Mouse (Mus musculus): ENCODE data around the gene Shisa5.

Shisa5 gene

GRCm38 (mm10) chr9:109053851-109054250, 15.5 kb downstream of the Shisa5 start:
- DNase-seq (ENCODE audit: low read depth, low spot score), result no peak

GRCm38 (mm10) chr9:109054712-109055111, 16.3 kb downstream of the Shisa5 start:
- DNase-seq (ENCODE audit: low read depth, low spot score), result peak; percentile 86

DNA sequence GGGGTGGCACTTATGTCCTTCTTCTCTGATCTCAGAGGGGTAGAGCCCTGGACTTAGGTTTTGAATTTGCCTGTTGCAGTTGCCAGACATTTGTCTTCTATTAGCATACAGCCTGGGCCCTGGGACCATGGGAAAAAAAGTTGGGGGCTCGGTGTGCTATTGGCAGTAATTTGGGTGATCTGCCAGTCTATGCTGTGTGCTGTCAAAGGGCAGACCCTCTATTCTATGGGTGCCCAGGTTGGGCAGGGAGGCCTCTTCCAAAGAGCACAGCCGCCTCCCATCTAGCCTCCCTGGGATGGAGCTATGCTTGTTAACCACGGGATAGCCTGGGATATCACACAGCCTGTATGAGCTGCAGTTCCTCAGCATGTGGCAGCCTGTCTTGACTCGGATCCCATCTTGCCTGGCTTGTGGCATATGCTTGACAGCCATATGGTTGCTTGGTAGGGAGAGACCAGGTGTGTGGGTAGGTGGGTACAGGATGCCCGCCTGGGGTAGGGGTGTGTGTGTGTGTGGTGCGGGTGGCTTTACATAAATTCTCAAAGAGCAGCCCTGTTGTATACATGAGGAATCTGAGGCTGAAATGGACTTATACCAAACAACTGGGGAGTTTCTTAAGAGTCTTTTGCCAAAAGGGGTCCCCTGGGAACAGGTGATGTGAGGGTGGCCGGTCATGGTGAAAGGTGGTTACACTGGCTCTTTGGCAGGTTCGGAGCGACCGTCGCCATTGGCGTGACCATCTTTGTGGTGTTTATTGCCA, 17.1 kb downstream of the Shisa5 start:
- no peak for DNase-seq (ENCODE audit: low read depth, low spot score)

- DNase-seq (ENCODE audit: low read depth, low spot score), result no peak
These were observed 17.8 kb downstream of the Shisa5 start for GRCm38 (mm10) chr9:109056081-109056690.

GRCm38 (mm10) chr9:109056916-109057315, 18.6 kb downstream of the Shisa5 start:
- DNase-seq (ENCODE audit: low read depth, low spot score), result no peak

GRCm38 (mm10) chr9:109057543-109057942, 19.2 kb downstream of the Shisa5 start:
- DNase-seq (ENCODE audit: low read depth, low spot score), result no peak

GRCm38 (mm10) chr9:109058006-109058765, 19.8 kb downstream of the Shisa5 start:
- DNase-seq (ENCODE audit: low read depth, low spot score), result no peak

- DNase-seq (ENCODE audit: low read depth, low spot score), result peak; percentile 93
These were observed 21.0 kb downstream of the Shisa5 start, which contains the start of gene Trex1 for GRCm38 (mm10) chr9:109059136-109059903. Trex1 (minus strand) TSS chr9:109059734.

DNA sequence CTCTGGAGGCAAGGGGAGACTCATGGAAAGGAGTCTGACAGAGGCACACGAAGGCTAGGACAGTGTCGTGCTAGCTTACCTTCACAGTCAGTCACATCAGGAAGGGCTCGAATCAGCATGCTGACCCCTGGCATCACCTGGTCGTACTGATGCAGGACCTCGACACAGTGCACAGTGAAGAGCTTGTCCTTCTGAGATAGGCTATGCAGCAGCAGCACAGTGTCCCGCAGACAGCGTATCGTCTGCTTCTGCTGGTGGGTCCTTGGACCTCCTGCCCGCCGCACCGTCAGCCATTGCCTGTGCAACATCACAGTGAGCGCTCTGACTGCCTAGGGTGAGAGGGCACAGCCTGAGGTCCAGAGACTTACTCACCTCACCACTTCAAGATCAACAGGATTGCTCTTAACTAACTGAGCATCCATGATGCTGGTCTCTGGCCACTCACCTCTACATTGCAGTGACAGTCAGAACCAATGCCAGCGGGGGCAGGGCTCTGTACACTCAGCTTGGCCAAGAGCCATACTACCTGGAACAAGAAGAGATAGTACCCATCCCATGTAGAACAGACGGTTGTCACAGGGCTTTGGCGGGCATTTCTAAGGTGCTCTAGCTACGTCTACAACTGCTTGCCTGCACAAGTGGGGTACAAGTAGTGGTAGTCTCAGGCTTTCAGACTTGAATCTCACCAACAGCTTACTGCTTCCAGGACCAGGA, 22.0 kb downstream of the Shisa5 start:
- no peak for DNase-seq (ENCODE audit: low read depth, low spot score)

- no peak for DNase-seq (ENCODE audit: low read depth, low spot score)
These were observed 22.5 kb downstream of the Shisa5 start for GRCm38 (mm10) chr9:109060898-109061295.

DNA sequence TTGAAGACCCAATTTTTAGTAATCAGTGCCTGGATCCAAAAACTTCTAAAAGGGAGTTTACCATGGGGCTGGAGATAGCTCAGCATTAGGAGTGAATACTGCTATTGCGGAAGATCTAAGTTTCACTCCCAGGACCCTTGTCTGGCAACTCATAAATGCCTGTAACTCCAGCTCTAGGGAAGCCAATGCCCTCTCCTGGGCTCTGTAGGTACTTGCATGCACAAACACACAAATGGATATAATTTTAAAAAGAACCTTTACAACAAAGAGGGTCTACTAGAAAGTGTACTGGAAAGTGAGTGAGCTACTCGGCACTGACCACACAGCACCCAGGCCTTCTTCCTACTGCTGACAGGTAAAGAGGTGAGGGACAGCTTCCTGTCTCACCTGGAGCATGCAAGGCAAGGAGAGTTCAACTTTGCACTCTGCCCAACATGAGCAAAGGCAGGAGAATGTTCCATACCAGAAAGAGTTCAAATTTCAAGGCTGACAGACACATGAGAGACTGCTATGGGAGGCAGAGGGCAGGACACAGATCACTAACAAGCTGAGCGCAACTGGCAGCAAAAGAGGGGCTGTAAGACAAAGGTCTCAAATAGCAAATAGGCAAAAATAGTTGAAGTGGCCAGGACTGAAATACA, 29.9 kb downstream of the Shisa5 start:
- DNase-seq (ENCODE audit: low read depth, low spot score), result no peak

DNA sequence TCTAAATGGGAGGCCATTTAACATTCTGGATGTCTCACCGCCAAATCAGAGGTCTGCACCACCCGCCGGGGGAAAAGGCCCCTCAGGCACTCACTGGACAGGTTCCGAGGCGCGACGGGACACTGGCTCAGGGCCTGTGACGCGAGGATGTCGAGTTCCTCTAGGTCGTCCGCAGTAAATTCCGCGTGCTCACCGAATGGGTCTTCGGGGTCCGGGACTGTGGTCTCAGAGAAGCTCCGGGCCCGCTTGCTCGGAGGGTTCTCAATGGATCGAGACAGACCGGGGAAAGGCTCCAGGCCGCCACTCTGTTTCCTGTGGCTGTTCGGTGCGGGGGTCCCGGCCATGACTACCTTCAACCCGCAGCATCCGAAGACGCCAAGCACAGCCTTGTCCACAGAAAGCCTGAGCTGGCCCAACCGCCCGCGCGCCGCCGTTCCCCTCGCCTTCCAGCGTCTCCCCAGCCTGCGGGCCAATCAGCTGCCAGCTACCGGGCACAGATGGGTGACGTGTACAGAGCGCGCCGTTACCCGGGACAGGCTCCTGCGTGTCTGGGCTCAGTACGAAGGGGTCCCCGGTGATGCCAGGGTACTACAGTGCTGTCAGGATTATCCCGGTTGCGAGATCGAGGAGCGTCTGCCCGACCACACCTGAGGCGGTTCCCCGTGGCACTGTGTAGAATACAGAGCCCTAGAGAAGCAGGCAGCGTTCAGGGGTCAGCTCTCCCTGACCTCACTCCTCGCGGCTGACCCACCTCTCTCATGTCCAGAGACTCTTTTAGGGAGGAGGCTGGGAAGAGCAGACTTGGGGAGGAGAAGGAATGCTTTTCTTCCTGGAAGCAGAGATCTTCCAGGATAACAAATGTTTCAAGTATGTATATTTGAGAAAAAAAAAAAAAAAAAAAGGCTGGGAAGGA, 35.6 kb downstream of the Shisa5 start, which contains the start of gene Atrip:
Gene Atrip (minus strand): TSS at position 464 of the 913 bp plus-strand sequence.
- DNase-seq (ENCODE audit: low read depth, low spot score), result peak; percentile 86

DNA sequence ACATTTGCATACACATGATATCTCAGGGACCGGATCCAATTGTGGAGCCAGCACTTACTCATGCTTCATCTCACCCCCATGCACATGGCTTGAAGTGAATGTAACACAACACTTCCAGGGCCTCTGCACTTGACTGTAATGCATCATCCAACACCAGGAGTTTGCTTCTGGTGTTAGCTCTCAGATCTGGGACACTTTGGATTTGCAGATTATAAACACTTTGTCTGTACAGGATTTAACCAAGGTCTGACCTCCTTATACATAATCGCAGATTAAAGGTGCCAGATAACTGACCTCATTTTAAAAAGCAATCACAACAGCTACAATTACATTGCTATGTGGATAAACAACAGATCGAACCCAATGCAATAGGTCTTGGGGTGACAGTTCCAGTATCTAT, 42.2 kb downstream of the Shisa5 start:
- DNase-seq (ENCODE audit: low read depth, low spot score), result no peak

DNA sequence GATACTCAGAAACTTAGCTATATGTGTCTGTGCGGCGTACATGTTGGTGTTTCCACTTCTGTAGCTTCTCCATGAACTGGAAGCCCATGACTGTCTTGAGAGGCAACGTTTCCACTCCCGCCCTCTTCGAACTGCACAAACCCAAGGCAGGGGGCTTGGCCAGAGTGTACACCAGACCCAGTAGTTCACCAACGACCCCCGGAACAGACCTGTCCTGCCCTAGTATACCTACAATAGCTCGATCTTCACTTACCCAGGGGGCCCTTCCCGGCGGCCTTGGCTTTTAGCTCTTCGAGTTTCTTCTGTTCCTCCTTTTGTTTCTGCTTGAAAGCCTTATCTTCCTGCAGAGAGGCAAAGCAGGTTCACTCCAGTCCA, 43.4 kb downstream of the Shisa5 start:
- no peak for DNase-seq (ENCODE audit: low read depth, low spot score)

DNA sequence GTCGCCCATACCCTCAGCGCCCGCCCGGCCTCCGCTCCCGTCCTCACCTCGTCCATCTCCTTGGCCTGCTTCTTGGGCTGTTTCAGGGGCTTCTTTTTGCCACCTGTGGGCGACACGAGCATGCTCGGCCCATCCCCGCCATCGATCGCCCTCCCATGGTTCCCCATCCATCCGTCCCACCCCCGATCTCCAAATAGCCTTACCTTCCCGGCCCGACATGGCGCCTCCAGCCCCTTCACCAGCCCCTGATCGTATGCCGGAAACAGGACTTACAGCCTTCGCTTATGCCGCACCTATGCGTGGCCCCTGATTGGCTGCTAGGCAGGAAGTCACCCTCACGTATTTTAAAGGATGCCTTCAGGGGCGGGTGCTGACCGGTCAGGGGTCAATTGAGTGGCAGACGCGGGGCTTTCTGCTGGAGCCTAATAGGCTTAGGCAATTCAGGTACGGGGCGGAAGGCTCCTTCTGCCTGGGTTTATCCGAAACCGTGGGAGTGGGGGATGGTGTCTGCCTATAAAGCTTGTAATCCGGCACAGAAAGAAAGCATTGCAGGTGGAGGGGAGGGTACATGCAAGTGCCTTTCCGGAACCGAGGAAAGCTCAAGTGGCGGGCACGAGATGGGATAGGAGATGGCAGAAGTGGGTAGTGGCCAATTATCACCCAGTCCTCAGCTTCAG, 43.9 kb downstream of the Shisa5 start, which contains the start of the genes Ccdc51 and Tma7:
Gene Ccdc51 (plus strand): TSS at position 370 of the 677 bp plus-strand sequence.
Gene Tma7 (minus strand): TSS at position 464 of the 677 bp plus-strand sequence.
- peak; percentile 85 for DNase-seq (ENCODE audit: low read depth, low spot score)

DNA sequence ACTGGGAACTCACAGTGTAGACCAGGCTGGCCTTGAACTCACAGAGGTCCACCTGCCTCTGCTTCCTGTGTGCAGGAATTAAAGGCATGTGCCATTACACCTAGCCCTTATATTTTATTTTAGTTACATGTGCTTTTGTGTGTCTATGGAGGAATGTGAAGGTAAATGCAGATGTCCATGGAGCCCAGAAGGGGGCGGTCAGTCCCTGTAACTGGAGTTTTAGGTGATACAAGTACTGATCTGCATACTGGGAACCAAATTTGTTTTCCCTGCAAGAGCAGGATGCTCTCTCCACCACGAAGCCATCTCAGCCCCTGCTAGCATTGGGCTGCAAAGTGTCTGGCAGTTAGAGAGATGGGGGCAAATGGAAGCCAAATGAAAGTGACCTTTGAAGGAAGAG, 46.6 kb downstream of the Shisa5 start:
- DNase-seq (ENCODE audit: low read depth, low spot score), result peak; percentile 74

DNA sequence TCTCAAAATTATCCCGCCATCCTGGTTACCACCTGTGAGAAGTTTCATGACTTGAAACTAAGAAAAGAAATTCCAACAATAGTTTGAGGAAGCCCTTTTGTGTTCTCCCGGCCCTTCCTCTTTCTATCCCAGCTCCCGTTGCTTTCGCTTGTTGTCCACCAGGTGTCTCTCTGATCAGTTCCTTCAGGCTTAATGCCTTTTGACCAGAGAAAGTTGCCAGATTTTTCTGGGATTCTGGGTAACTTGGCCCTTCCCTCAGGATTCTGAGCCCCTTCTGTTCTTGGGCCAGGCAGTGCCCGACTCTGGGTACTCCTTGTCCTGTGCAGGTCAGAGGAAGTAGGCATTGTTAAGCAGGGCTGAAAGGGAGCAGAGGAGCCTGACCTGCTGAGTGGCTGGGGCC, 49.6 kb downstream of the Shisa5 start:
- peak; percentile 55 for DNase-seq (ENCODE audit: low read depth, low spot score)

GRCm38 (mm10) chr9:109090446-109090845, 52.1 kb downstream of the Shisa5 start:
- DNase-seq (ENCODE audit: low read depth, low spot score), result no peak

- DNase-seq (ENCODE audit: low read depth, low spot score), result no peak
These were observed 53.4 kb downstream of the Shisa5 start for GRCm38 (mm10) chr9:109091802-109092201.

Data from 3T3-L1 (cell line).